Mouse (Mus musculus) lung, postnatal 0 days (tissue): Measurements from ENCODE around the gene Castor2. TPM values are rescaled to one million over a fixed set of nuclear protein-coding genes. Genes with fewer than 3 reads are reported as not detected.

Source experiments
- ATAC-seq: fragments of 200-750 bp; cut with Nextera tagmentation; 2 replicates; pipeline ENCODE4 v1.8.0; 2017; ENCODE audit warnings: moderate library complexity
- DNase-seq: peaks from one replicate; pipeline ENCODE4 v3.0.0-alpha.2; 2016; ENCODE audit warnings: low spot score
- H3K27ac ChIP-seq: fragments of 300-500 bp; sonication (generic); 2 replicates; pipeline ENCODE4 v1.5.1; 2014; ENCODE audit warnings: antibody characterized with exemption, mild to moderate bottlenecking, low read length, mixed read lengths
- H3K27me3 ChIP-seq: fragments of 300-500 bp; sonication (generic); replicated peaks from 2 replicates; pipeline ENCODE4 v1.6.1; 2014; ENCODE audit warnings: low read length, mixed read lengths; ENCODE audit not compliant: insufficient read depth
- H3K36me3 ChIP-seq: fragments of 300-500 bp; sonication (generic); 2 replicates; pipeline ENCODE4 v1.6.1; 2014; ENCODE audit warnings: low read length, mixed read lengths; ENCODE audit not compliant: insufficient read depth
- H3K4me1 ChIP-seq: fragments of 300-500 bp; sonication (generic); 2 replicates; pipeline ENCODE4 v1.6.1; 2014; ENCODE audit warnings: antibody characterized with exemption, low read depth, low read length, mixed read lengths; ENCODE audit not compliant: insufficient read depth
- H3K4me2 ChIP-seq: fragments of 300-500 bp; sonication (generic); replicated peaks from 2 replicates; pipeline ENCODE4 v1.6.1; 2014; ENCODE audit warnings: low read depth, mild to moderate bottlenecking, low read length, moderate library complexity, mixed read lengths
- H3K4me3 ChIP-seq: fragments of 300-500 bp; sonication (generic); 2 replicates; pipeline ENCODE4 v1.5.1; 2014; ENCODE audit warnings: low read depth, low read length
- H3K9ac ChIP-seq: fragments of 300-500 bp; sonication (generic); replicated peaks from 2 replicates; pipeline ENCODE4 v1.6.1; 2014; ENCODE audit warnings: low read depth, mild to moderate bottlenecking
- H3K9me3 ChIP-seq: fragments of 300-500 bp; sonication (generic); 2 replicates; pipeline ENCODE4 v1.6.1; 2016; ENCODE audit warnings: low read length, mixed read lengths
- CTCF ChIP-seq: IDR thresholded peaks from 2 replicates; pipeline ENCODE4 v1.5.1; 2016; ENCODE audit warnings: antibody characterized with exemption, mild to moderate bottlenecking
- EP300 ChIP-seq: IDR thresholded peaks from 2 replicates; pipeline ENCODE4 v1.6.1; 2016; ENCODE audit warnings: antibody characterized with exemption, mild to moderate bottlenecking, control low read depth
- WGBS: fragments of 180-500 bp; shearing (Covaris S2); extraction: QIAGEN DNeasy Blood & Tissue Kit; methylation state at CpG from one replicate; pipeline ENCODE4 v1.1.7; 2014; 5-methylcytosine and 5-hydroxymethylcytosine counted together
- polyA plus RNA-seq: library from polyadenylated mRNA; unstranded; fragments of >200 nt; fragmentation: Nextera tagmentation; extraction: Ambion mirVana; gene quantifications from 2 replicates; pipeline ENCODE4 v1.2.1, GENCODE M21; 2015

Castor2 gene
- polyA plus RNA-seq, 1 experiment from 2014 or later = 7.8 TPM

- no peak overlapping the region for H3K4me3 ChIP-seq
- ATAC-seq = no peak
- no peak for TF ChIP-seq EP300
- TF ChIP-seq CTCF = no peak
- H3K4me2 ChIP-seq = no peak overlapping the region
- no peak overlapping the region for H3K27ac ChIP-seq
- DNase-seq = no peak
- H3K4me1 ChIP-seq = no peaks in the 10 kb centered on the region
- H3K9me3 ChIP-seq = no peaks in the 10 kb centered on the region
- H3K9ac ChIP-seq = no peak overlapping the region
- 62% methylated on average over 6 of the region's 6 CpGs for WGBS
- H3K36me3 ChIP-seq = no peaks in the 10 kb centered on the region
- H3K27me3 ChIP-seq = no peaks in the 10 kb centered on the region
These were observed 24.3 kb downstream of the Castor2 start for GRCm38 (mm10) chr5:134123846-134124245.

- no peaks in the 10 kb centered on the region for H3K27me3 ChIP-seq
- no peaks in the 10 kb centered on the region for H3K36me3 ChIP-seq
- H3K4me3 ChIP-seq = no peak overlapping the region
- no peak for DNase-seq
- no peaks in the 10 kb centered on the region for H3K4me1 ChIP-seq
- no peak overlapping the region for H3K4me2 ChIP-seq
- no peak overlapping the region for H3K9ac ChIP-seq
- no peak overlapping the region for H3K27ac ChIP-seq
- TF ChIP-seq CTCF (no peak), EP300 (no peak)
- no peak for ATAC-seq
- no peaks in the 10 kb centered on the region for H3K9me3 ChIP-seq
- 69% methylated on average over 2 of the region's 2 CpGs for WGBS
These were observed 26.7 kb downstream of the Castor2 start for GRCm38 (mm10) chr5:134126232-134126631.

DNA sequence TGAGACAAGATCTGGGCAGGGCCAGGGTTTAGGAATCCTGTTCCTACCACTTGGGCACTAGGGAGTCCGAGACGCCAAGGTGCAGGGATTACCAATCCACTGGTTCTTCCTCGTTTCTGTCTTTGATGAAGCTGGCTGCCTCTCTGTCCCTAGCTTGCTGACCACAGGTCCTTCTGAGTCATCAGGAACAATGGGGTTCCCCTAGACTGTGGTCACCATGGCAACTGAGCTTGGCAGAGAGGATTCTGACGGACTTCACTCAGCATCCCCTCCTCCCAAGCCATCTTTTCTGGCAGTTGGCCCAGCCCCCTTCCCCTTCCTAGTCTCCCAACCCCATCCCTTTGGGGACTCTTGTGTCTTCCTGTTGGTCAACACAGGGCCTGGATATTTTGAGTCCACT lies 32.1 kb downstream of the Castor2 start:
- Histone ChIP-seq H3K27me3 (no peaks in the 10 kb centered on the region), H3K4me1 (no peaks in the 10 kb centered on the region), H3K4me2 (no peak overlapping the region), H3K9ac (no peak overlapping the region), H3K9me3 (no peaks in the 10 kb centered on the region), H3K4me3 (no peak overlapping the region), H3K36me3 (no peaks in the 10 kb centered on the region), H3K27ac (no peak overlapping the region)
- peak; percentile 23 for DNase-seq
- no peak for TF ChIP-seq EP300
- TF ChIP-seq CTCF = no peak
- no peak for ATAC-seq
- WGBS = 34% methylated on average over 4 of the region's 4 CpGs

DNA sequence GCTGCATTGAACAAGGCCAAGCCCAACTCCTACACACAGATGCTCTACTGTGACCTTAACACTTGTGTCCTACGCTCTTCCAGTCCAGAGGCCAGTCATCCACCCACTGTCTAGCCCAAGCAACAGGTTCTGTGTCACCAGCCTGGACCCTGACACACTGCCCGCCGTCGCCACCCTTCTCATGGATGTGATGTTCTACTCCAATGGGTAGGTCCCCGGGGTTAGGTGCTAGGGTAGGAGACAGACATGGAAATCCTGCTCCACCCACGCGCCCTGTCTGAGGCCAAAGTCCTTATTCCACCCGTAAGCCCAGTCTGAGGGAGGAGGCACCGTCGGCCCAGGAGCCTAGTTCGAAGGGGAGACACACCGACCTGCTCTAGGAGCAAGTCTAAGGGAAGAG lies 36.5 kb downstream of the Castor2 start:
- TF ChIP-seq EP300 = no peak
- no peak for TF ChIP-seq CTCF
- no peak for ATAC-seq
- H3K36me3 ChIP-seq = no peaks in the 10 kb centered on the region

DNA sequence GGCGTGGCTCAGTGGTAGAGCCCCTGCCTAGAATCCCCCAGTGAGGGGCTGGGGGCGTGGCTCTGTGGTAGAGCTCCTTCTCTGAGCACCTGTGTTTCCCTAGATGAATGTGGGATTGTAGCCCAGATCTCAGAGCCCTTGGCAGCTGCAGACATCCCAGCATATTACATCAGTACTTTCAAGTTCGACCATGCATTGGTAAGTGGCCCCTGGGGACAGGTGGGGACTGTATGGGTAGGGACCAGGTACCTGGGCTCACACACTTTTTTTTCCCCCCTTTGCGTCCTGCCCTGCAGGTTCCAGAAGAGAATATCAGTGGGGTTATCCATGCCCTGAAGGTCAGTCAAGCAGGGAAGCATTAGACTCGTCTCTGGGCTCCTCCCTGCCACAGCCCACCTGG lies 38.4 kb downstream of the Castor2 start:
- H3K36me3 ChIP-seq = no peaks in the 10 kb centered on the region
- ATAC-seq (no peak), DNase-seq (no peak)
- no peaks in the 10 kb centered on the region for H3K9me3 ChIP-seq
- H3K4me1 ChIP-seq = no peaks in the 10 kb centered on the region
- no peak overlapping the region for H3K9ac ChIP-seq
- TF ChIP-seq CTCF = no peak
- no peak for TF ChIP-seq EP300
- no peak overlapping the region for H3K4me2 ChIP-seq
- H3K27ac ChIP-seq = no peak overlapping the region
- 88% methylated on average over 5 of the region's 5 CpGs for WGBS
- no peak overlapping the region for H3K4me3 ChIP-seq
- H3K27me3 ChIP-seq = no peaks in the 10 kb centered on the region

More for the DNA sequence above, 36.5 kb downstream of the Castor2 start:
- Histone ChIP-seq H3K9me3 (no peaks in the 10 kb centered on the region), H3K4me2 (no peak overlapping the region), H3K9ac (no peak overlapping the region), H3K27ac (no peak overlapping the region), H3K27me3 (no peaks in the 10 kb centered on the region), H3K4me1 (no peaks in the 10 kb centered on the region), H3K4me3 (no peak overlapping the region)
- DNase-seq = no peak
- WGBS = 96% methylated on average over 12 of the region's 12 CpGs

- H3K36me3 ChIP-seq = no peaks in the 10 kb centered on the region
- H3K27ac ChIP-seq = no peak overlapping the region
- H3K4me1 ChIP-seq = no peaks in the 10 kb centered on the region
- ATAC-seq = no peak
- DNase-seq = no peak
- 78% methylated on average over 6 of the region's 6 CpGs for WGBS
- no peaks in the 10 kb centered on the region for H3K27me3 ChIP-seq
- no peak overlapping the region for H3K4me2 ChIP-seq
- TF ChIP-seq CTCF (no peak), EP300 (no peak)
- H3K4me3 ChIP-seq = no peak overlapping the region
- no peaks in the 10 kb centered on the region for H3K9me3 ChIP-seq
- H3K9ac ChIP-seq = no peak overlapping the region
These were observed 39.9 kb downstream of the Castor2 start for GRCm38 (mm10) chr5:134139429-134139828.

DNA sequence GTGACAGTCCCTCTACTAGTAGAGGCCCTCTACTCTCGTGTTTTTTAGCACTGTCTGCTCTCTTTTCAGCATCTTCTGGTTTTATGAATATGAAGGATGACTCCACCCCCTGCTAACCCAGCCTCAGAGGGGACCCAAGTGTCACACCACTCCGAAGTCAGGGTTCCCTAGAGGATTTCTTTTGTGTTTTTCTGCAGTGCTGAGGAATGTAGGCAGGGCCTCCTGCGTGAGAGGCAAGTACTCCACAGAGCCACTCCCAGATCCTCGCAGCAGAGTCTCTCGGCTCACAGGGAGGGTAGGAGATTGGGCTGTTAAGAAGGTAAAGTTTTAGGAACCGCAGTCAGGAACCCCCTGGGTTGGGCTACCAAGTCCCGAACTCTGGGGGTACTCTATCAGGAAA lies 41.7 kb downstream of the Castor2 start:
- no peaks in the 10 kb centered on the region for H3K4me1 ChIP-seq
- H3K9ac ChIP-seq = no peak overlapping the region
- no peaks in the 10 kb centered on the region for H3K27me3 ChIP-seq
- ATAC-seq (peak; percentile 92), DNase-seq (peak; percentile 76)
- peak overlapping the region; percentile 43; the same call in 1 of the 2 replicates for H3K27ac ChIP-seq
- TF ChIP-seq EP300 = no peak
- TF ChIP-seq CTCF = no peak
- WGBS = 43% methylated on average over 7 of the region's 7 CpGs
- no peaks in the 10 kb centered on the region for H3K36me3 ChIP-seq
- no peak overlapping the region for H3K4me3 ChIP-seq
- no peak overlapping the region for H3K4me2 ChIP-seq
- no peaks in the 10 kb centered on the region for H3K9me3 ChIP-seq
